8 mouse cellular contexts compared by ENCODE assay signal in genomic region chr17:28007179-28007811, GRCm38 (mm10).
DNase-seq lines count a peak whose midpoint lies in the region; ATAC-seq lines count a peak whose summit lies in the region.

No protein-coding gene starts in this region.

- no peaks in the 10 kb centered on the region for H3K36me3 ChIP-seq in hindbrain, embryonic 11.5 days (ENCODE audit: control insufficient read depth, insufficient read depth, low read length)
- H3K36me3 ChIP-seq in limb, embryonic 13.5 days, result peaks cover 28% of the 10 kb centered on the region
- H3K36me3 ChIP-seq in midbrain, embryonic 12.5 days, result peaks cover 17% of the 10 kb centered on the region

- H3K4me3 ChIP-seq in hindbrain, embryonic 11.5 days (ENCODE audit: low read depth, low read length), result no peak overlapping the region
- H3K4me3 ChIP-seq in limb, embryonic 13.5 days, result peak overlapping the region; percentile 26
- H3K4me3 ChIP-seq in midbrain, embryonic 12.5 days, result no peak overlapping the region

- peaks cover 17% of the 10 kb centered on the region for H3K4me1 ChIP-seq in hindbrain, embryonic 11.5 days (replicated peaks; ENCODE audit: control insufficient read depth, insufficient read depth, low read length)
- H3K4me1 ChIP-seq in limb, embryonic 13.5 days, result peaks cover 59% of the 10 kb centered on the region
- peaks cover 29% of the 10 kb centered on the region for H3K4me1 ChIP-seq in midbrain, embryonic 12.5 days

- no peaks in the 10 kb centered on the region for H3K9me3 ChIP-seq in hindbrain, embryonic 11.5 days (ENCODE audit: control insufficient read depth, low read length)
- H3K9me3 ChIP-seq in limb, embryonic 13.5 days, result no peaks in the 10 kb centered on the region
- no peaks in the 10 kb centered on the region for H3K9me3 ChIP-seq in midbrain, embryonic 12.5 days

- H3K4me2 ChIP-seq in hindbrain, embryonic 11.5 days (replicated peaks; ENCODE audit: low read depth, low read length), result 0 out of 2 replicates have a peak overlapping the region, but pooled peaks have one; percentile 14
- peak overlapping the region; percentile 60 for H3K4me2 ChIP-seq in limb, embryonic 13.5 days (replicated peaks)
- H3K4me2 ChIP-seq in midbrain, embryonic 12.5 days (replicated peaks), result peak overlapping the region; percentile 12; the same call in 1 of the 2 replicates

- WGBS in hindbrain, embryonic 11.5 days, result 17% methylated on average over 29 of the region's 29 CpGs
- 6% methylated on average over 29 of the region's 29 CpGs for WGBS in limb, embryonic 13.5 days
- 19% methylated on average over 29 of the region's 29 CpGs for WGBS in midbrain, embryonic 12.5 days

- ATAC-seq in hindbrain, embryonic 11.5 days (ENCODE audit: low FRiP score), result no peak
- ATAC-seq in limb, embryonic 13.5 days (ENCODE audit: low FRiP score, low read depth), result peak; percentile 76
- no peak for ATAC-seq in midbrain, embryonic 12.5 days (ENCODE audit: low FRiP score, low read depth)

- no peaks in the 10 kb centered on the region for H3K27me3 ChIP-seq in hindbrain, embryonic 11.5 days (ENCODE audit: control insufficient read depth, insufficient read depth, low read length)
- no peaks in the 10 kb centered on the region for H3K27me3 ChIP-seq in limb, embryonic 13.5 days
- H3K27me3 ChIP-seq in midbrain, embryonic 12.5 days, result 0 out of 2 replicates have a peak, but pooled peaks cover 5% of the 10 kb centered on the region

- peak overlapping the region; percentile 46; the same call in 1 of the 2 replicates for H3K9ac ChIP-seq in hindbrain, embryonic 11.5 days (ENCODE audit: low read depth, low read length)
- H3K9ac ChIP-seq in limb, embryonic 13.5 days, result peak overlapping the region; percentile 60
- H3K9ac ChIP-seq in midbrain, embryonic 12.5 days (replicated peaks), result peak overlapping the region; percentile 7; the same call in 1 of the 2 replicates

- DNase-seq in 416B (ENCODE audit: low read depth), result peak; percentile 95
- peak; percentile 79 for DNase-seq in adrenal gland, postnatal 14 days
- peak; percentile 49 for DNase-seq in forelimb bud, embryonic 11.5 days (ENCODE audit: low read depth, low spot score)
- DNase-seq in hindbrain, embryonic 11.5 days (ENCODE audit: low spot score), result peak; percentile 58
- peak; percentile 64 to 67 for DNase-seq in thymus, postnatal 10 days (ENCODE audit: low spot score in 2 of 2)
- DNase-seq in left cerebral cortex, adult 8-10 months (ENCODE audit: low spot score in 2 of 2), result no peak

- peak overlapping the region; percentile 68 for H3K27ac ChIP-seq in hindbrain, embryonic 11.5 days (ENCODE audit: low read depth, low read length)
- H3K27ac ChIP-seq in limb, embryonic 13.5 days, result peak overlapping the region; percentile 93
- peak overlapping the region; percentile 27 for H3K27ac ChIP-seq in midbrain, embryonic 12.5 days (replicated peaks)

Comparison
In these comparisons a context has a peak if more than half of its experiments do, and no peak if none do; other contexts are left out.
1. DNase-seq: peak in 416B (single experiment), adrenal gland, postnatal 14 days (single experiment), forelimb bud, embryonic 11.5 days (single experiment), hindbrain, embryonic 11.5 days (single experiment) and thymus, postnatal 10 days (2 of 2); none in left cerebral cortex, adult 8-10 months (0 of 2).
2. H3K27ac ChIP-seq: peak in every context shown above with its lines; median percentile 93 in limb, embryonic 13.5 days; 68 in hindbrain, embryonic 11.5 days; 27 in midbrain, embryonic 12.5 days.
3. H3K9ac ChIP-seq: peak in every context shown above with its lines; median percentile 60 in limb, embryonic 13.5 days; 46 in hindbrain, embryonic 11.5 days; 7 in midbrain, embryonic 12.5 days.
4. Peak in every context shown above with its lines, with median percentiles within 50 percentile points of each other: H3K4me2 ChIP-seq.